Mouse (Mus musculus) myocyte (in vitro differentiated cells): ENCODE measurements around the gene 4930539E08Rik.

Experiments used
- CEBPB ChIP-seq: IDR thresholded peaks from 2 replicates; pipeline ENCODE4 v1.6.1; 2011; ENCODE audit warnings: mild to moderate bottlenecking, moderate library complexity; ENCODE audit not compliant: poor library complexity, insufficient read depth, severe bottlenecking
- MAX ChIP-seq: IDR thresholded peaks from one replicate; pipeline ENCODE4 v1.6.1; 2011; ENCODE audit warnings: low read depth, mild to moderate bottlenecking, control low read depth
- MYOD1 ChIP-seq, 3 experiments: IDR thresholded peaks; one replicate each; pipeline ENCODE4 v1.6.1; 2011; ENCODE audit warnings: control low read depth in 2 of 3, low read depth in 2 of 3, mild to moderate bottlenecking in 2 of 3, moderate library complexity in 1 of 3; ENCODE audit not compliant: insufficient read length in 2 of 3, control insufficient read depth in 1 of 3
- MYOG ChIP-seq, 3 experiments: IDR thresholded peaks; one replicate each; pipeline ENCODE4 v1.6.1; 2011; ENCODE audit warnings: control low read depth in 2 of 3, low read depth in 2 of 3, mild to moderate bottlenecking in 2 of 3; ENCODE audit not compliant: insufficient read length in 2 of 3, control insufficient read depth in 1 of 3, insufficient read depth in 1 of 3
- POLR2A ChIP-seq: IDR thresholded peaks from one replicate; pipeline ENCODE4 v1.6.1; 2011; ENCODE audit warnings: low read depth, mild to moderate bottlenecking, control low read depth, moderate library complexity; ENCODE audit not compliant: insufficient read length
- SRF ChIP-seq: IDR thresholded peaks from one replicate; pipeline ENCODE4 v1.6.1; 2011; ENCODE audit warnings: low read depth; ENCODE audit not compliant: control insufficient read depth, insufficient read length
- TCF3 ChIP-seq: IDR thresholded peaks from one replicate; pipeline ENCODE4 v1.6.1; 2011; ENCODE audit warnings: low read depth, control low read depth; ENCODE audit not compliant: insufficient read length

GRCm38 (mm10) chr17:28901559-28901958 lies 13.6 kb downstream of the 4930539E08Rik start:
- no peak for TF ChIP-seq CEBPB
- TF ChIP-seq POLR2A, result no peak
- TF ChIP-seq MAX, result no peak
- TF ChIP-seq SRF, result no peak
- no peak for TF ChIP-seq MYOG (IDR thresholded peaks at IDR 0.05; ENCODE audit: control insufficient read depth in 1 of 3, insufficient read depth in 1 of 3, insufficient read length in 2 of 3, low read depth in 2 of 3)
- TF ChIP-seq TCF3, result no peak
- no peak for TF ChIP-seq MYOD1 (IDR thresholded peaks at IDR 0.05; ENCODE audit: control insufficient read depth in 1 of 3, insufficient read length in 2 of 3, low read depth in 2 of 3)
